Mouse (Mus musculus): ENCODE measurements around the gene Ankrd7.

DNA sequence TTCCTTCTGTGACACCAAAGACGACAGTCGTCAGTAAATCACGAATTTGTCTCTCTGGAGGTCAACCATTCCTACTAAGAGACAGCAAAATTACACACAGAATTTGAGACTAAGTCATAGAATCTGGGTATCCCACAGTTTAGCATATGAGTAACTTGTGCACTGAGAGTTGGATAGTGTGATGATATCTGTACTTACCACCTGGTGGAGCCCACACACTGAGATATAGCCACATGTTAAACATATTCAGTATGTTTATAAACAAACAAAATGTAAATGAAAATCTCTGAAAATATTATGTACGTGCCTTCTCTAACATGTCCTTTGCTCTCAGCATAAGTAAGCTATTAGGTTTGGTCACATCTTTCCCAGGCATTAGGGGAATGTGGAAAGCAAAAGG is 47.1 kb downstream of the Ankrd7 start:
- TF ChIP-seq CTCF (IDR thresholded peaks at IDR 0.05; ENCODE audit: borderline replicate concordance, insufficient read depth, low read length) (no peak), POLR2A (IDR thresholded peaks at IDR 0.05; ENCODE audit: low read depth, low read length) (no peak)
